Mouse (Mus musculus) limb, embryonic 14.5 days (tissue): ENCODE measurements around the gene Fcgrt. TPM values are rescaled to one million over a fixed set of nuclear protein-coding genes. Genes with fewer than 3 reads are reported as not detected.

Source experiments
- ATAC-seq: fragments of 200-750 bp; cut with Nextera tagmentation; 2 replicates; pipeline ENCODE4 v1.8.0; 2017; ENCODE audit warnings: low read depth, moderate number of reproducible peaks, moderate TSS enrichment; ENCODE audit not compliant: low FRiP score
- DNase-seq: peaks from one replicate; pipeline ENCODE4 v3.0.0-alpha.2; 2015; ENCODE audit warnings: low spot score
- H3K27ac ChIP-seq: fragments of 300-500 bp; sonication (generic); replicated peaks from 2 replicates; pipeline ENCODE4 v1.5.1; 2014; ENCODE audit warnings: low read depth, mild to moderate bottlenecking, low read length, moderate library complexity, mixed read lengths
- H3K27me3 ChIP-seq: fragments of 300-500 bp; sonication (generic); 2 replicates; pipeline ENCODE4 v1.6.1; 2014; ENCODE audit warnings: low read length, mixed read lengths; ENCODE audit not compliant: control insufficient read depth, insufficient read depth
- H3K36me3 ChIP-seq: fragments of 300-500 bp; sonication (generic); 2 replicates; pipeline ENCODE4 v1.6.1; 2014; ENCODE audit warnings: mild to moderate bottlenecking, low read length, moderate library complexity, mixed read lengths; ENCODE audit not compliant: control insufficient read depth, insufficient read depth
- H3K4me1 ChIP-seq: fragments of 300-500 bp; sonication (generic); 2 replicates; pipeline ENCODE4 v1.6.1; 2014; ENCODE audit warnings: antibody characterized with exemption, low read length, mixed read lengths; ENCODE audit not compliant: control insufficient read depth, insufficient read depth
- H3K4me2 ChIP-seq: fragments of 300-500 bp; sonication (generic); replicated peaks from 2 replicates; pipeline ENCODE4 v1.6.1; 2014; ENCODE audit warnings: low read depth, mild to moderate bottlenecking, low read length, moderate library complexity; ENCODE audit not compliant: severe bottlenecking
- H3K4me3 ChIP-seq: fragments of 300-500 bp; sonication (generic); replicated peaks from 2 replicates; pipeline ENCODE4 v1.5.1; 2014; ENCODE audit warnings: low read length
- H3K9ac ChIP-seq: fragments of 300-500 bp; sonication (generic); 2 replicates; pipeline ENCODE4 v1.6.1; 2014; ENCODE audit warnings: mild to moderate bottlenecking, low read depth, low read length, moderate library complexity; ENCODE audit not compliant: severe bottlenecking
- H3K9me3 ChIP-seq: fragments of 300-500 bp; sonication (generic); 2 replicates; pipeline ENCODE4 v1.6.1; 2016; ENCODE audit warnings: low read length; ENCODE audit not compliant: control insufficient read depth
- POLR2A ChIP-seq: fragments of 200-500 bp; IDR thresholded peaks from 2 replicates; pipeline ENCODE4 v1.8.0; 2012; ENCODE audit warnings: inconsistent platforms, mild to moderate bottlenecking, moderate library complexity, borderline replicate concordance; ENCODE audit not compliant: insufficient read depth, insufficient read length; ENCODE audit errors: extremely low read depth
- WGBS: fragments of 180-500 bp; shearing (Covaris S2); extraction: QIAGEN DNeasy Blood & Tissue Kit; methylation state at CpG from one replicate; pipeline ENCODE4 v1.1.7; 2014; 5-methylcytosine and 5-hydroxymethylcytosine counted together
- polyA plus RNA-seq, 2 experiments: library from polyadenylated mRNA; depleted of rRNA in 1 of 2; stranded (reverse) in 1 of 2; unstranded in 1 of 2; fragments of >200 nt; fragmentation: Nextera tagmentation in 1 of 2; extraction: Ambion mirVana in 1 of 2; gene quantifications; 2 replicates each; pipeline versions ENCODE4 v1.2.1 to v1.2.3; 2012 to 2014

Gene Fcgrt
- polyA plus RNA-seq, 2 experiments, result 56.1 to 88.4 TPM

GRCm38 (mm10) chr7:45075405-45075804 is 28.2 kb downstream of the Fcgrt start:
- H3K27me3 ChIP-seq, result no peaks in the 10 kb centered on the region
- WGBS, result 89% methylated on average over 4 of the region's 4 CpGs
- no peak overlapping the region for H3K27ac ChIP-seq
- H3K4me2 ChIP-seq, result no peak overlapping the region
- no peaks in the 10 kb centered on the region for H3K4me1 ChIP-seq
- no peak overlapping the region for H3K9ac ChIP-seq
- peaks cover 46% of the 10 kb centered on the region for H3K36me3 ChIP-seq
- DNase-seq (no peak), ATAC-seq (no peak)
- no peak overlapping the region for H3K4me3 ChIP-seq
- no peaks in the 10 kb centered on the region for H3K9me3 ChIP-seq
- TF ChIP-seq POLR2A, result no peak

GRCm38 (mm10) chr7:45073949-45074348 is 29.7 kb downstream of the Fcgrt start:
- Histone ChIP-seq H3K9ac (no peak overlapping the region), H3K36me3 (peaks cover 46% of the 10 kb centered on the region), H3K9me3 (no peaks in the 10 kb centered on the region), H3K4me3 (no peak overlapping the region), H3K4me2 (no peak overlapping the region), H3K27ac (no peak overlapping the region), H3K27me3 (no peaks in the 10 kb centered on the region), H3K4me1 (no peaks in the 10 kb centered on the region)
- TF ChIP-seq POLR2A, result no peak
- DNase-seq (no peak), ATAC-seq (no peak)
- WGBS, result 91% methylated on average over 12 of the region's 12 CpGs

- no peak for TF ChIP-seq POLR2A
- Histone ChIP-seq H3K9me3 (no peaks in the 10 kb centered on the region), H3K4me2 (no peak overlapping the region), H3K4me3 (no peak overlapping the region), H3K27ac (no peak overlapping the region), H3K4me1 (no peaks in the 10 kb centered on the region), H3K36me3 (peaks cover 46% of the 10 kb centered on the region), H3K9ac (no peak overlapping the region), H3K27me3 (no peaks in the 10 kb centered on the region)
- no peak for ATAC-seq
- 77% methylated on average over 7 of the region's 7 CpGs for WGBS
- no peak for DNase-seq
Observed at GRCm38 (mm10) chr7:45073171-45073707, 30.4 kb downstream of the Fcgrt start.

- 89% methylated on average over 2 of the region's 2 CpGs for WGBS
- no peaks in the 10 kb centered on the region for H3K9me3 ChIP-seq
- H3K4me1 ChIP-seq, result no peaks in the 10 kb centered on the region
- H3K4me3 ChIP-seq, result no peak overlapping the region
- no peak for TF ChIP-seq POLR2A
- no peak overlapping the region for H3K4me2 ChIP-seq
- ATAC-seq, result no peak
- DNase-seq, result no peak
- H3K27ac ChIP-seq, result no peak overlapping the region
- H3K36me3 ChIP-seq, result peaks cover 38% of the 10 kb centered on the region
- H3K9ac ChIP-seq, result no peak overlapping the region
- no peaks in the 10 kb centered on the region for H3K27me3 ChIP-seq
Observed at GRCm38 (mm10) chr7:45072230-45072629, 31.4 kb downstream of the Fcgrt start.

GRCm38 (mm10) chr7:45069671-45070070 is 34.0 kb downstream of the Fcgrt start:
- no peaks in the 10 kb centered on the region for H3K4me1 ChIP-seq
- no peak for ATAC-seq
- H3K36me3 ChIP-seq, result peaks cover 17% of the 10 kb centered on the region
- H3K4me2 ChIP-seq, result no peak overlapping the region
- H3K9me3 ChIP-seq, result no peaks in the 10 kb centered on the region
- H3K4me3 ChIP-seq, result no peak overlapping the region
- no peaks in the 10 kb centered on the region for H3K27me3 ChIP-seq
- TF ChIP-seq POLR2A, result no peak
- no peak overlapping the region for H3K9ac ChIP-seq
- DNase-seq, result no peak
- H3K27ac ChIP-seq, result no peak overlapping the region
- WGBS, result 88% methylated on average over 2 of the region's 2 CpGs

- peaks cover 5% of the 10 kb centered on the region; the same call in 1 of the 2 replicates for H3K4me1 ChIP-seq
- no peak overlapping the region for H3K4me2 ChIP-seq
- H3K4me3 ChIP-seq, result no peak overlapping the region
- no peaks in the 10 kb centered on the region for H3K27me3 ChIP-seq
- no peak overlapping the region for H3K9ac ChIP-seq
- no peak for ATAC-seq
- DNase-seq, result no peak
- H3K27ac ChIP-seq, result no peak overlapping the region
- H3K9me3 ChIP-seq, result no peaks in the 10 kb centered on the region
- no peak for TF ChIP-seq POLR2A
- 28% methylated on average over 5 of the region's 5 CpGs for WGBS
- 0 out of 2 replicates have a peak, but pooled peaks cover 3% of the 10 kb centered on the region for H3K36me3 ChIP-seq
Observed at GRCm38 (mm10) chr7:45068000-45068318, 35.7 kb downstream of the Fcgrt start.
